18 mouse cellular contexts compared by ENCODE assay signal in genomic region chr15:50102596-50103277, GRCm38 (mm10).
A peak's percentile ranks its signal among the peaks of the same experiment; 100 is the strongest.
DNase-seq lines count a peak whose midpoint lies in the region; ATAC-seq and TF ChIP-seq lines count a peak whose summit lies in the region.
"Had no signal": no experiment of that assay in that cellular context is flagged by ENCODE, and none has a peak within 500 bp of the region (broad histone marks: within the 10 kb centered on the region; RNA-seq: fewer than 3 reads in every experiment).

No protein-coding gene starts in this region.

- no peak for TF ChIP-seq POLR2A in brain, embryonic 14.5 days (IDR thresholded peaks at IDR 0.05; ENCODE audit: borderline replicate concordance, extremely low read depth, insufficient read depth, insufficient read length, poor library complexity, severe bottlenecking)

- no peaks in the 10 kb centered on the region for H3K4me1 ChIP-seq in heart, embryonic 10.5 days
- H3K4me1 ChIP-seq in midbrain, embryonic 14.5 days (ENCODE audit: control insufficient read depth, insufficient read depth, low read length): no peaks in the 10 kb centered on the region
- no peaks in the 10 kb centered on the region for H3K4me1 ChIP-seq in midbrain, embryonic 15.5 days
- H3K4me1 ChIP-seq in hindbrain, postnatal 0 days (ENCODE audit: insufficient read depth, low read length): no peaks in the 10 kb centered on the region
- H3K4me1 ChIP-seq: liver, embryonic 13.5 days; neural tube, embryonic 13.5 days had no signal

- no peak overlapping the region for H3K9ac ChIP-seq in midbrain, embryonic 14.5 days (replicated peaks; ENCODE audit: low read length)
- H3K9ac ChIP-seq in midbrain, embryonic 15.5 days: no peak overlapping the region
- no peak overlapping the region for H3K9ac ChIP-seq in hindbrain, postnatal 0 days (replicated peaks; ENCODE audit: low read length)
- H3K9ac ChIP-seq: liver, embryonic 13.5 days; neural tube, embryonic 13.5 days had no signal

- no peaks in the 10 kb centered on the region for H3K9me3 ChIP-seq in heart, embryonic 10.5 days
- H3K9me3 ChIP-seq in midbrain, embryonic 14.5 days (ENCODE audit: control insufficient read depth, low read length): no peaks in the 10 kb centered on the region
- H3K9me3 ChIP-seq in midbrain, embryonic 15.5 days: no peaks in the 10 kb centered on the region
- no peaks in the 10 kb centered on the region for H3K9me3 ChIP-seq in hindbrain, postnatal 0 days (ENCODE audit: low read length)
- H3K9me3 ChIP-seq: liver, embryonic 13.5 days; neural tube, embryonic 13.5 days had no signal

- no peaks in the 10 kb centered on the region for H3K36me3 ChIP-seq in heart, embryonic 10.5 days
- no peaks in the 10 kb centered on the region for H3K36me3 ChIP-seq in midbrain, embryonic 14.5 days (ENCODE audit: control insufficient read depth, insufficient read depth, low read length)
- H3K36me3 ChIP-seq in midbrain, embryonic 15.5 days (replicated peaks): no peaks in the 10 kb centered on the region
- H3K36me3 ChIP-seq in hindbrain, postnatal 0 days (ENCODE audit: insufficient read depth, low read length): no peaks in the 10 kb centered on the region
- H3K36me3 ChIP-seq: liver, embryonic 13.5 days; neural tube, embryonic 13.5 days had no signal

- peak; percentile 79 for DNase-seq in heart, adult 11 months
- DNase-seq in heart, embryonic 10.5 days (ENCODE audit: low spot score): no peak
- peak; percentile 58 for DNase-seq in midbrain, embryonic 14.5 days
- peak; percentile 69 for DNase-seq in brain, embryonic 14.5 days (ENCODE audit: low read depth)
- peak; percentile 71 for DNase-seq in hindbrain, postnatal 0 days (ENCODE audit: low spot score)
- DNase-seq in ovary, postnatal 10 days (ENCODE audit: low spot score): no peak
- DNase-seq: adrenal gland, postnatal 14 days; cerebellum, adult 9-11 months; embryo, embryonic 11 days; heart, postnatal 4 days; layer of hippocampus, postnatal 36 days; liver, embryonic 13.5 days; thymus, postnatal 36 days had no signal

- H3K4me3 ChIP-seq in heart, embryonic 10.5 days: no peak overlapping the region
- no peak overlapping the region for H3K4me3 ChIP-seq in midbrain, embryonic 14.5 days (replicated peaks; ENCODE audit: low read depth, low read length)
- no peak overlapping the region for H3K4me3 ChIP-seq in midbrain, embryonic 15.5 days
- H3K4me3 ChIP-seq in hindbrain, postnatal 0 days (ENCODE audit: low read length): no peak overlapping the region
- H3K4me3 ChIP-seq: liver, embryonic 13.5 days; neural tube, embryonic 13.5 days had no signal

- TF ChIP-seq CTCF in brain, embryonic 14.5 days (IDR thresholded peaks at IDR 0.05; ENCODE audit: borderline replicate concordance, extremely low read depth, insufficient read depth, insufficient read length): no peak
- no peak for TF ChIP-seq CTCF in hindbrain, postnatal 0 days (IDR thresholded peaks at IDR 0.05; ENCODE audit: low read depth)

- WGBS in heart, embryonic 10.5 days: 77% methylated on average over 5 of the region's 5 CpGs
- 66% methylated on average over 5 of the region's 5 CpGs for WGBS in midbrain, embryonic 14.5 days
- 63% methylated on average over 5 of the region's 5 CpGs for WGBS in midbrain, embryonic 15.5 days
- WGBS in hindbrain, postnatal 0 days: 58% methylated on average over 5 of the region's 5 CpGs

- H3K4me2 ChIP-seq in midbrain, embryonic 14.5 days (ENCODE audit: low read length): no peak overlapping the region
- H3K4me2 ChIP-seq in midbrain, embryonic 15.5 days: no peak overlapping the region
- H3K4me2 ChIP-seq in hindbrain, postnatal 0 days (ENCODE audit: low read depth, low read length): no peak overlapping the region
- H3K4me2 ChIP-seq: liver, embryonic 13.5 days; neural tube, embryonic 13.5 days had no signal

- ATAC-seq in midbrain, embryonic 14.5 days (ENCODE audit: low FRiP score, low TSS enrichment): 0 out of 2 replicates have a peak, but pooled peaks have one; percentile 24
- no peak; the same call in 1 of the 2 replicates for ATAC-seq in midbrain, embryonic 15.5 days (replicated peaks)
- 0 out of 2 replicates have a peak, but pooled peaks have one; percentile 35 for ATAC-seq in hindbrain, postnatal 0 days
- no peak for ATAC-seq in CD4-positive, CD25-positive, alpha-beta regulatory T cell, adult 4 months
- ATAC-seq: intestine, postnatal 0 days had no signal

- H3K27me3 ChIP-seq in heart, embryonic 10.5 days (ENCODE audit: insufficient read depth, poor library complexity, severe bottlenecking): no peaks in the 10 kb centered on the region
- no peaks in the 10 kb centered on the region for H3K27me3 ChIP-seq in midbrain, embryonic 14.5 days (ENCODE audit: control insufficient read depth, insufficient read depth, low read length)
- no peaks in the 10 kb centered on the region for H3K27me3 ChIP-seq in midbrain, embryonic 15.5 days (replicated peaks)
- H3K27me3 ChIP-seq in hindbrain, postnatal 0 days (ENCODE audit: insufficient read depth, low read length): no peaks in the 10 kb centered on the region
- H3K27me3 ChIP-seq: liver, embryonic 13.5 days; neural tube, embryonic 13.5 days had no signal

- H3K27ac ChIP-seq in heart, embryonic 10.5 days: no peak overlapping the region
- no peak overlapping the region for H3K27ac ChIP-seq in midbrain, embryonic 14.5 days (replicated peaks; ENCODE audit: low read depth, low read length)
- no peak overlapping the region for H3K27ac ChIP-seq in midbrain, embryonic 15.5 days
- H3K27ac ChIP-seq in hindbrain, postnatal 0 days: no peak overlapping the region
- H3K27ac ChIP-seq: kidney, postnatal 0 days; liver, embryonic 13.5 days; neural tube, embryonic 13.5 days had no signal

Comparison
In these comparisons a context has a peak if more than half of its experiments do, and no peak if none do; other contexts are left out.
1. DNase-seq: peak in heart, adult 11 months (single experiment), midbrain, embryonic 14.5 days (single experiment), brain, embryonic 14.5 days (single experiment) and hindbrain, postnatal 0 days (single experiment); none in heart, embryonic 10.5 days (single experiment) and ovary, postnatal 10 days (single experiment).
2. ATAC-seq: peak in midbrain, embryonic 14.5 days (single experiment) and hindbrain, postnatal 0 days (single experiment); none in midbrain, embryonic 15.5 days (single experiment) and CD4-positive, CD25-positive, alpha-beta regulatory T cell, adult 4 months (single experiment).